Mouse (Mus musculus) liver, postnatal 0 days (tissue): ENCODE measurements around the gene Caln1.

ENCODE experiments used
- CTCF ChIP-seq: sonication (generic); IDR thresholded peaks from 2 replicates; pipeline ENCODE4 v1.5.1; 2016; ENCODE audit warnings: antibody characterized with exemption, low read depth
- EP300 ChIP-seq: IDR thresholded peaks from 2 replicates; pipeline ENCODE4 v1.6.1; 2016; ENCODE audit warnings: antibody characterized with exemption, low read depth, mild to moderate bottlenecking

- TF ChIP-seq CTCF (no peak), EP300 (no peak)
Observed at GRCm38 (mm10) chr5:130635397-130635796, 266.1 kb downstream of the Caln1 start.
